Mouse (Mus musculus) heart, adult 10 weeks (tissue): ENCODE data around the gene Foxg1. TPM values are rescaled to one million over a fixed set of nuclear protein-coding genes. Genes with fewer than 3 reads are reported as not detected.

Experiments
- polyA plus RNA-seq: library from polyadenylated mRNA; stranded (reverse); fragments of 350-450 nt; fragmentation: Illumina TruSeq; extraction: RNeasy Lipid Tissue Mini Kit (QIAGEN cat#74804); gene quantifications from one replicate; pipeline ENCODE4 v1.2.3, GENCODE M21; 2014; ENCODE audit warnings: low read depth, low replicate concordance

Gene Foxg1
- not detected for polyA plus RNA-seq

DNA sequence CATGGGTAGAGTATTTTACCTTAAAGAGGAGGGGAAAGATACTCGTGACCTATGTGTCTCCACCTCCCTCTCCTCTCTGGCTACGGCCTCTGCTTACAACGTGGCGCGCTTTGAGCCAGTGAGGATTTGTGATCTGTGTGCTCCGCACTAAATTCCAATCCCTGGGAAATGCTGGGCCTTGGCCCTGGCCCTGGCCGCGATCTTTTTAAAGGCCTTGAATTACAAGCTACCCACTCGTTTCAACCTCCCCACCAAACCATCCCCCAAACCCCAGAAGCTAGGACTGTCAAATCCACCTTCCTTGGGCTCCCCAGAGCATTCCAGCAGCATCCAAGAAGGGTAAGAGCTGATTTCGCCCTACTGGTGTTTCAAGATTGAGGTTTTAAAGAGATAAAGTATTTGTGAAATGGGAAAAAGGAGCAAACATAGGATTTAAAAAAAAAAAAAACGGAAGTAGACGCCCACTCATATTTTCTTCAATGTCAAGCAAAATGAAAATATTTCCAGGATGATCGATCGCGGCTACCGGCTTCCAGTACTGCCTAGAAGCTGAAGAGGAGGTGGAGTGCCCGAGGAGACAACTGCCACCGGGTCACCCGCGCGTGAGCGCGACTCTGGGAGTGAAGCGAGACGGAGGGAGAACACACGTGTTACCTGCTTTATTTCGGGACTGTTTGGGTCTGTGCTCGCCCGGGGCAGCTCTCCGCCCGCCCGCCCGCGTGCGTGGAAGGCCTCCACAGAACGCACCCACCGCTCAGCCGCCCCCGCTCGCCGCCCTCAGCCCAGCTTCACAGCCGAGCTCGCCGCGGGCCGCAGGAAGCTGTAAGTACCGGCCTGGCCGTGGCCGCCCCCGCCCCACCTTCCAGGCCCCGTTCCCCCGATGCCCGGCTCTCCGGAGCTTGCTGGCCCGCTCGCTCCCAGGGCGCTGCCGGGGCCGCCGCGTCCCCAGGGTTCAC lies at the start of gene Foxg1:
Gene Foxg1, plus strand, starts transcription at position 96 of the 956 bp plus-strand sequence.

DNA sequence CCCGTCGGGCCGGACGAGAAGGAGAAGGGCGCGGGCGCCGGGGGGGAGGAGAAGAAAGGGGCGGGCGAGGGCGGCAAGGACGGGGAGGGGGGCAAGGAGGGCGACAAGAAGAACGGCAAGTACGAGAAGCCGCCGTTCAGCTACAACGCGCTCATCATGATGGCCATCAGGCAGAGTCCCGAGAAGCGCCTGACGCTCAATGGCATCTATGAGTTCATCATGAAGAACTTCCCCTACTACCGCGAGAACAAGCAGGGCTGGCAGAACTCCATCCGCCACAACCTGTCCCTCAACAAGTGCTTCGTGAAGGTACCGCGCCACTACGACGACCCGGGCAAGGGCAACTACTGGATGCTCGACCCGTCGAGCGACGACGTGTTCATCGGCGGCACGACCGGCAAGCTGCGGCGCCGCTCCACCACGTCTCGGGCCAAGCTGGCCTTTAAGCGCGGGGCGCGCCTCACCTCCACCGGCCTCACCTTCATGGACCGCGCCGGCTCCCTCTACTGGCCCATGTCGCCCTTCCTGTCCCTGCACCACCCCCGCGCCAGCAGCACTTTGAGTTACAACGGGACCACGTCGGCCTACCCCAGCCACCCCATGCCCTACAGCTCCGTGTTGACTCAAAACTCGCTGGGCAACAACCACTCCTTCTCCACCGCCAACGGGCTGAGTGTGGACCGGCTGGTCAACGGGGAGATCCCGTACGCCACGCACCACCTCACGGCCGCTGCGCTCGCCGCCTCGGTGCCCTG lies 2.6 kb downstream of the Foxg1 start, which contains the start of gene Gm43517:
Gene Gm43517, plus strand, starts transcription at position 299 of the 755 bp plus-strand sequence.

Other genes starting within 250 kb of the Foxg1 start
- gene Gm43517, start 2.5 kb downstream of the Foxg1 start, polyA plus RNA-seq, result not detected